Mouse (Mus musculus) adrenal gland, postnatal 25 days (tissue): Measurements from ENCODE around the gene Metap1. TPM values are rescaled to one million over a fixed set of nuclear protein-coding genes. Genes with fewer than 3 reads are reported as not detected.
A peak's percentile ranks its signal among the peaks of the same experiment; 100 is the strongest.

ENCODE experiments used
- DNase-seq: peaks from one replicate; pipeline ENCODE4 v3.0.0; 2021; ENCODE audit warnings: mixed read lengths
- long read RNA-seq: library from polyadenylated mRNA; stranded (forward); transcript quantifications from one replicate; pipeline ENCODE4 v2.0.0, GENCODE M21; 2021
- total RNA-seq: library from RNA; stranded (reverse); gene quantifications from 2 replicates; pipeline ENCODE4 v1.2.3, GENCODE M21; 2021

The Metap1 gene
- 61.0 and 63.3 TPM in 2 replicates for total RNA-seq
- long read RNA-seq, transcript Metap1-201 (11 exons, 2,686 nt): major isoform, 34 of 42 reads
- long read RNA-seq, partial matches to known transcripts: 3 of 42 reads
- long read RNA-seq, other reads (novel, unspliced or antisense): 5 of 42 reads

DNA sequence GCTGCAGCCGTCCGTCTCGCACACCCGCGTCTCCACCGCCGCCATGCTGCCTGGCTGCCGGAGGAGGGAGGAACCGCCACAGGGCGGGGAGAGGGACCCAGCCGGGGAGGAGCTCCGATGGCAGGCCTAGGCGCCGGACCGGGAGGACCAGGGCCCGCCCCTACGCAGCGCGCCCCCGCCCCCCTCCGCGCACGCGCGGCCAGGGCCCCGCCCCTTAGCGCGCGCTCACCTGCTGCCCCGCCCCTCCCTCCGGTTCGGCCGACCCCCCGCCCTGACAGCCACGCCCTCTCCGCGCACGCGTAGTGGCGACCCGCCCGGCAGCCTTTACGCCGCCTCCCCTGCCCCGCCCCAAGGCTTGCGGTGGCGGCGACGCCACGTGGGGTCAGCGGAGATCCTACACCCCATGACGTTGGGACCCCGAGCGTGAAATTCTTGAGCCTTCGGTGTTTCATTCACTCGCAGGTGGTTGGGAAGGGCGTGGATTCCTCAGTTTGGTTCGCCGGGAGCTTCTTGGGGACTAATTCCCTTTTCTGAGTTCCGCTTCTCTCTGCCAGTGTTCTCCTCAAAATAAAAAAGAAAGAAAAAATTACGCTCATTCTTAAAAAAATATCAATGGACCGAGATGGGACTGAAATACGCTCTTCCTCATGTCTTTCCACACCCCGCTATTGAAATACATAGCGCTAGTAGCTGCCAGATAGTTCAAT is at the start of gene Metap1:
TSS of gene Metap1 (minus strand) at position 189 of the 707 bp plus-strand sequence.
- peak; percentile 100 for DNase-seq

DNA sequence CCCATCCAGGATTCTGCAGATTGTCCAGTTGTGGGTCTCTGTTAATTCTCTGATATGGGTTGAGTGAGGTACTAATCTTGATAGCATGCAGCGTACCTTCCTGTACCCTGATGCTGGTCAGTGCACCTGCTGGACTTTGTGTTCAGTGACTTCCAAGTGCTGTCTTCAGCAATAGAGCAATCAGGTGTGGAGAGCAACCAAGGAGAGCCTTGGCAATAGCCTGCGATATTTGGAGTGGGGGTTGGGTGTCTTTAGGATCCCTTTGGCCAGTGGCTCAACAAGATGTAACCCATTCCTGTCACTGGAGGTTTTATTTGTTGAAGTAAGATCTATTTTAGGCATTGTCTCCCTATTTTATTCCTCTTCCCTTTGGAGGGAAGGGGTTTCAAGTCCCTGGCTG is 46.7 kb upstream of the Metap1 start:
- DNase-seq: no peak

DNA sequence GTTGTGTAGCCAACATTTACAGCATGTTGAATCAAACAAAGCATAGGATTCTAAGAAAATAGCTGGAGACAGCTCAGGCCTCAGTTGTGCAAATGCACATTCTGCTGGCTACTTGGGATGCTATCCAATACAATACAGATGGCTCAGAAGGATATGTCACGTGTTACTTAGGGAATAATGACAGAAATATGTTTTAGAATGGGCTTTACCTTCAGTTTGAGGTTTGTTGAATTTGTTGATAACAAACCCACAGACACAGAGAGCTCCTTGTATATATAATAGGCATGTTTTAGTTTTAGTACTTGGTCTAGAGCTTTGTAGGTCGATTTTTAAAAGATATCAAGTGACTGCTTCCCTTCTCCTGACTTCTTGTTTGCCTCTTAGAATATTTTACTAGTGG is 43.4 kb upstream of the Metap1 start:
- DNase-seq: no peak

DNA sequence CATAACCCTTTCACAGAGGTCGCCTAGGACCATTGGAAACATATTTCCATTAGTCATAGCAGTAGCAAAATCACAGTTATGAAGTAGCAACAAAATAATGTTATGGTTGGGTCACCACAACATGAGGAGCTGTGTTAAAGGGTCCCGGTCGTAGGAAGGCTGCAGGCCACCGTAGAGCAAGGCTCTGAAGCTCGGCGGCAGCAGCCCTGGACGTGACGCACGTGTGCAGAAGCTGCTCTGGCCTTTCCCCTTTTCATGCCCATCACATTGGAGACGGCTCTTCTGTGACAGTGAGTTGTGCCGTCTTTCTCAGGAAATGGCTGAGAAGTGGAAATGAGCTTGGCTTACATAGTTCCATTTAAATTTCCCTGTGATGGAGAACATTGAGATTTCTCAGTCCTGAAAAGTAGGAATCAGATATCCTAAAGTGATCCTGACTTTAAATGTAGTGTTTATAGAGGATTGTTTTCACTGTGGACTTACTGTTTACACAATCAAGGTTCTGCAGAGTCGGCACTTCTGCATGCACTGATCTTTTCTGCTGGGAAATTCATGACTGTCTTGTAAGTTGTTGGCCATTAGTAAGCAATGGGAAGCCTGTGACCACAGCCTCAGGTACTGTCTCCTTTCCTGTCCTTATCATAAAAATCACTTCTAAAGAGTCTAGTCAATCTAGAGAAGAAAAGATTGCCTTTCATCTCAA is 42.3 kb upstream of the Metap1 start:
- DNase-seq: no peak

DNA sequence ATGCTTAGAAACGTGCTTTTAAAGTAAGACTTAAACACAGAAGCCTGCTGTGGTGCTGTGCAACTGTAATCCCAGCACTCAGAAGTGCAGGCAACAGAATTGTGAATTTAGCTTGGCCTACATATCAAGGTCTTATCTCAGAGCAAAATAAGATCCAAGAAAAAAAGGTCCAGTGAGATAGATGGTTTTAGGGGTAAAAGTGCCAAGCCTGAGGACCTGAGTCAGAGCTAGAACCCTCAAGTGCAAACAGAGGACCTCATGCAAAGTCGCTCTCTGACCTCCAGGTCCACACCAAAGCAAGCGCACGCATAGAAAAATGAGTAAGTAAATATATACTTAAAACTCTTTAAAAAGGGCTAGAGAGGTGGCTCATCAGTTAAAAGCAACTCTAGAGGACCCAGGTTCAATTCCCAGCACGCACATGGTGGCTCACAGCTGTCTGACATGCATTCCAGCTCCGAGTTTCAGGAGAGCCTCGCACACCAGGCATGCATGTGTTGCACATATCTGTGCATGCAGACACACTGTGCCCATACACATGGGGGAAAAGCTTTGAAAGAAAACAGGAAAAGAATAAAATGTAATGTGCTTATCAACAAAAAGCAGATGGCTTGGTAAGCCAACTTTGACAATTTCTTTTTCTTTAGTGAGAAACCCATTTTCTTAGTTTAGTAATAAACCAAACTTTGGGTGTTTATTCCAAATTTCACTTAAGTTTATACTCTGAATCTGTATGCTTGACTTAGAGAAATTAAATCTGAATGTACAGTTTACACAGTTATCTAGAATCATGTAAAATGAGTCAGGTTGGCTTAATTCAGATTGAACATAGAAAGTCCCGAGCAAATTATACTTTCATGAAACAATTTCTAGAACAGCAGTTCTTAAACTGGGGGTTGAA is 41.5 kb upstream of the Metap1 start:
- DNase-seq: no peak

DNA sequence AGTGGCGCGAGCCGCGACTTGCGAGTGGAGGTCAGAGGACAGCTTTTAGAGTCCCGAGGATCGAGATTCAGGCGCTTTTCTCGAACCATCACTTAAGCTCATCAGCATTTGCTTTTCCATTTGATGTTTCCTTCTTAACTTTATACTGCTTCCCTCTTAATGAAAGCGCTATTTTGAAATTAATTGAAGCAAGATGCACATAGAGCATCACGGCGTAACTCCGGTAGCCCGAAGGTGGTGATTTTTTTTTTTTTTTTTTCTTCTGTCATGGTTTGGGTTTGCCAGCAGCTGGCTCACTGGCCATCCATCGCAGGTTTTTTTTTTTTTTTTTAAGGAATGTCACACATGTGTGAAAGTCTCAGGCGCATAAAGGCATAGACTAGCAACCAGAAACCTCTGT is 39.0 kb upstream of the Metap1 start:
- no peak for DNase-seq

DNA sequence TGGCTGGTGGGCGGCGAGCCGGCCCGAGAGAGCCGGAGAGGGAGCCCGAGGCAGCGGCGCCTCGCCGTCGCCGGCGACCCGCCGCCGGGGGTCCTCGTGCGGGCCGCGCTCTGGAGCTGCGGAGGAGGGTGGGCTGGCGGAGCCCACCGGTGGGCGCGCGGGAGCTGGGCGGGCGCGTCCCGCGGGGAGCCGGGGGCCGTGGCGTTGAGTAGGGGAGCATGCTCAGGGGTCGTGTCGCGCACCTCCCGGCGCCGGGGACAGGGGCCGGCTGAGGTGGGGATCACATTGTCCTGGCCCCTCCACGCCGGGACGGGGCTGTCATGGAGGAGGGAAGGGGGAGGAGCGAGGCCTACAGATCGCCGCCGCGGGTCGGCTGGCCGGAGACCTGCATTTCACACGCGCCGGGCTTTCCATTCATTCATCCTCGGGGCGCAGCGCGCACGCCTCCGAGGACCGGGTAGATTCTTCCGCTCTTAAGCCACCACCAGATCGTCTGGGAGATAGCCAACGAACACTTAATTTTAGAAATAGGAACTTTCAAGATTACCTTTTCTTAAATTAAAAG is 38.4 kb upstream of the Metap1 start:
- peak; percentile 73 for DNase-seq

DNA sequence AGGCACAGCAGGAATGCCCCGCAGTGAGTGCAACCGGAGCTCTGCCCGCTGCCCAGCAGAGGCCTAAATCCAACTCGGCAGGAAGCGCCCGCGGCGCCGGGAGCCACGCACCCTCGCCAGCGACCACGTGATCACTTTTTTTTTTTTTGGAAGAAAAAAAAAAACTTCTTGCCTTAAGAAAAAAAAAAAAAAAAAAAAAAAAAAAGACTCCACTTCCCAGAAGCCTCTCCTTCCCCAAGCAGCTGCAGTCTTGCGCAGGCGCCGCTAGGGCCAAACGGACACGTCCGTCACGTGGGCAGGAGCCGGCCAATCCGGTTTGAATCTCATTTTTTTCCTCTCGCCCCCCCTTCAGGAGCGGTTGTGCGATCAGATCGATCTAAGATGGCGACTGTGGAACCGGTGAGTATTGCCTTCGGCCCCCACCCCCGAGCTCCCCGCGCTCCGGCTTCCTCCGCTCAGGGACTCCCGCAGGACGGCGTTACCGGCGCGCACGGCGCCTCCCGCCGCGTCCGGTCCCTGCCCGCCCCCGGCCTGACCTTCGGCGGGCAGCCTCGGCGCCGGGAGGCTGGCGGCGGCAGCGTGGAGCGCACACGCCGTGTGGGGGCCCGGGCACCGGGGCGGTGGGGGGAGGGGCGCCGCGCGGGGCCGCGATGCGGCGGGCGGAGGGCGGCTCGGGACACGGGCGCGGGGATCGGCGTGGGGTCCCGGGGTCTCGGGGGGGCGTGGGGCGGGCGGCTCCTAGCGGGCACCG is 37.8 kb upstream of the Metap1 start:
- DNase-seq: peak; percentile 96

DNA sequence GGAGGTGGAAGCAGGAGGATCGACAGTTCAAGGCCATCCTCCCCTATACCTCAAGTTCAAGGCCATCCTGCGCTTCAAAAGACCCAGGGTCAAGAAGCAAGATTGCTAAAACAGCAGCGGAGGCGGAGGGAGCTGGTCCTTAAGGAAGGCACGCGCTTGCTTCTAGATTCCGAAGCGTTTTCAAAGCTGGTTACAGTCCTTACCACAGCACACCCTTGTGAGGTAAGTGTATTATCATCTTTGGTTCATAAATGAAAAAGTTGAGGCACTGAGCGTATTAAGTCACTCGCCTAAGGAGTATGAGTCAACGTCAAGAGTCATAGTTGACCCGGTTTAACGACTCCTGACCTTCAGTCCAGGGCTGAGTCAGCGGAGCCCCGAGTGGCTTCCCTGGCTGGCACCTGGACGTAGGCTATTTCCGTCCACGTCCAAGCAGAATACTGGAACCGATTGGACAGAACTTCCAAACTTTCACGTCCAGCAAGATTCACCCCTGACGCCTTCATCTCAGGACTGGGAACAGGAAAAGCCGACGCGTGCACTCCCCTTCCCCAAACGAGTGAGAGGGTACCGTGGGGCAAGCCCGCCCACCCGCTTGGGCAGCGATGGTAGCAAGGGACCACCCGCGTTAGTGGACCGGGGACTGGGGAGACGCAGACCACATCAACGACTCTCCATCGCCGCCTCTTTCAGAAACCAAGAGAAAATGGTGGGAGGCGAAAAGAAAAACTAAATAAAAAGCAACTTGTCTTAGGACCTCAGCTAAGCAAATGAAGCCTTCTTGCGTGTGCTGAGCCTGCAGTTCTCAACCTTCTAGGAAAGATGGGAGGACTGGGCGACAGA is 37.0 kb upstream of the Metap1 start, which contains the start of gene Eif4e:
TSS of gene Eif4e (plus strand) at position 107 of the 843 bp plus-strand sequence.
- DNase-seq: peak; percentile 75

DNA sequence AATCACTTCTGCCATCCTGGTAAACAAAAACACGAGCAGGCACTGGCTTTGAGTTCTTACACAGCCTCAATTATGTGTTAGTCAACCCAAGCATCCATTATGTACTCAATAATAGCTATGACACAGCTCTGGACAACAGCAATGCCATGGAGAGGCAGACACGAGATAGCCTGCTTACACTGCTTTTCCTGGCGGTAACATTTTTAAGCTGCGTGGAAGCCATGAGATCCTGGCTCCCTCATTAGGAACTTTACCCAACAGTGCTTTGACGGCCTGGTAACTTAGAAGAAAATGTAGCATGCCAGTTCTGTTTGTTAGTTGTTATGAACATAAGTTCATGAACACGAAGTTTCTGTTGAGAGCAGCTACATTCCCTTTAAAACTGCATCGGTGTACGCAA is 36.2 kb upstream of the Metap1 start:
- no peak for DNase-seq

DNA sequence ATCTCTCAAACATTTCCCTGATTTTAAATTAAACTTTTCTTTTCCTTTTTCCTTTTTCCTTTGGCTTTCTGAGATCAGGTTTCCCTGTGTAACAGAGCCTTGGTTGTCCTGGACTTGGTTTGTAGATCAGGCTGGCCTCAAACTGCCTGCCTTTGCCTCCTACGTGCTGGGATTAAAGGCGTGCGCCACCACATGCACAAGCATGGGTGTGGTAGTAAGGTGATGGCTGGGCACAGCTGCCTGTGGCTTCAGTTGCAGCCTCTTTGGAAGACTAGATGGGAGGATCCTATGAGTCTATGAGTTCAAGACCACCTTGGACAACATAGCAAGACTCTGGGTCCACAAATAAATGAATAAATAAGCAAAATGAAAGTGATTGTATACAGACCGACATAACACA is 34.6 kb upstream of the Metap1 start:
- no peak for DNase-seq

DNA sequence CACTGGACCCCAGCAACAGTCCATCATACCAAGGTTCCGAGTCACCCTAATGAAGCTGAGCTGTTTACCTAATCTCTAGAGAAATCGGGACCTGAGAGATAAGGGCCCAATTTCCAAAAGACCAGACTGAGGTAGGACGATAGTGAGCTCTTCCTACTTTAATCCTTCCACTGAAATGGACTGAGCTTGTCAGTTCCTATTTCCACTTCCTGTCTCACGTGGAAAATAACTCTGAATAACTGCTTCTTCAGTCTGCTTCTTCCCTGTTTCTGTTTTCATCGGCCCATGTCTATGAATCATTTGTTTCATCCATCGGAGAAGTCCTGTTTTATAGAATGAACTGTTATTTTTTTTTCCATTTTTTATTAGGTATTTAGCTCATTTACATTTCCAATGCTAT is 29.9 kb upstream of the Metap1 start:
- no peak for DNase-seq

DNA sequence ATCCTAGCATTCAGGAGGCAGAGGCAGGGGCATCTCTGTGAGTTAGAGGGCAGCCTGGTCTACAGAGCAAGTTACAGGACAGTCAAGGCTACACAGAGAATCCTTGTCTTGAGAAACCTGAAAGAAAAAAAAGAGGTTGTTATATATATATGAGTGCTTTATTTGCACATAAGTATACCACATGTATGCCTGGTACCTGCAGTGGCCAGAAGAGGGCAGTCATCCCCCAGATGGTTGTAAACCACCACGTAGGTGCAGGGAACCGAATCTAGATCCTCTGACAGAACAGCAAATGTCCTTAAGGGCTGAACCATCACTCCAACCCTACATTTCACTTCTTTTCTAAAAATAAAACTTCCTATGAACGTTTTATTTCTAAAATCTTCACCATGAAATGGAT is 28.6 kb upstream of the Metap1 start:
- peak; percentile 21 for DNase-seq

DNA sequence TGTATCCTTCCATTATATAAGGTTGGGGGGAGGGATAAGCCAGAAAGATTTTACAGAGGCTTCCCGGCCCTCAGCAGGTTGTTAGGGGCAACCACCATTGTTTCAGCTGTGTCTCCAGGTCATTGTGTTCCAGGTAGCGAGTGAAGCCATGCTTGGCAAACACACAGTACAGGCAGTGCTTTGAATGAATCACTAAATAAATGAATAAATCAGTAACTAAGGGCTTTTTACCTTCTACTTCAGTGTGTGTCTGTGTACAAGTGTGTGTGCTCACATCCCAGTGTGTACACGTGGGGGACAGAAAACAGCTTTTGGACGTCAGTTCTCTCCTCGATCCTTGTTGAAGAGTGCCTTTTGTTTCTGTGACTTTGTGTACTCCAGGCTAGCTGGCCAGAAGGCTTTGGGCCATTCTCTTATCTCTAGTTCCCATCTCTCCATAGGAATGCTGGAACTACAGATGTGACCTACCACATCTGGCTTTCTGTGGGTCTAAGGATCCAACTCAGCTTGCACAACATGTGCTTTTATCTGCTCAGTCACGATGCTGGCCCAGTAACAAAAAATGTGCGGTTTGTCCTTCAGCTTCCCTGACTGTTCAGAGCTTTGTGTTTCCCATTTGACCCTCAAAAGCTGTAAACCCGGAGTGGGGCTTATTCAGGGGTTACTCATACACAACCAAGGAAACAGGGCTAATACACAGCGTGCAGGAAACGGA is 26.5 kb upstream of the Metap1 start:
- DNase-seq: peak; percentile 51

DNA sequence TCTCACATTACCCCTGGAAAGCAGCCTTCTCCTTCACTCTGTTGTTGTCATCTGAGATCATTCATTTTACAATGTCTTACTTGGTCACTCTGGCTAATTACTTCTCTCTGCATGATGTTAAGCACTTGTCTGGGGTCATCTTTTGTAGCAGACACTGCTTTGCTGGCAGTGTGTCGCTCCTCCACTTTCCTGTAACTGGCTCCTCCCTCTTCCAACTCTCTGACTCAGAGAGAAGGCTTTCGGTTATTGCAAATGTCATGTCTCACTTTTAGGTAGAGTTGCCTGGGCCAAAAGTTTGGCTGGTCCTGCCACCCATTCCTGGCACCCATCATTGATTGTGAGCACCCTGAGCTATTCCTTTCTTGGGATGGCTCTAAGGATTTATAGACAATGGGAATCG is 25.4 kb upstream of the Metap1 start:
- DNase-seq: no peak

DNA sequence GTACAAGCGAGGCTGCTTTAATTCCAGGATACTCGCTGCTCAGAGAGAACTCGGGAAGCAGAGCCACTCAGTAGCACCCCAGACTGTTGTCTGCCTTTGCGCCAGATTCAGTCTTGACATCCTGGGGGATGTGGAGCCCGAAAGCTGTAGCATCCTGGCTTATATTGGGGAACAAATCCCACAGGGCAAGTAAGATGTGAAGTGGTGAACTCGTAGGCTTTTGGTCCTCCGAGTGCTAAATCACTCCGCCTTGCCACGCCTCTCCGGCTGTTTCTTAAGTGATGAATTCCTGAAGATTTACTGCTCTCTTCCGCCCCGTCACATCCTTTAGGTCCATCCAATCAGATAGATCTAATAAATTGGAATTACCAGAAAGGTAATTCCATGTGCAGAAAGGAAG is 23.9 kb upstream of the Metap1 start:
- DNase-seq: no peak

DNA sequence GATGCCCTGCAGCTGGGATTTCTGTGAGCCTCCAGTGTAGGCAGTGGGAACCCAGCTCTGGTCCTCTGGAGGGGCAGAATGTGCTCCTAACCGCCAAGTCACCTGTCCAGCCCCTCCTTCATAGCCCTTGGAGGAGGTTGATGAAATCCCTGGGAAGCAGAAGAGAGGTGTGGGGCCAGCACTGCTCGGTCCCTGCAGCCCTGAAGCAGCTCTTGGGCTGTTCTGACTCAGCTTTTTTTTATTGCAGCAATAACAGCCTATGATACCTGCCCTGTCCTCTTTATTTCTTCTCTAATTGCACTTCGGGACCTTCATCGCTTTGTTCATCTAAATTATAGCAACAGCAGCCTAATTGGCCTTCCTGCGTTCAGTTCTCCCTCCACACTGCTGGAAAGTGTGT is 21.2 kb upstream of the Metap1 start:
- no peak for DNase-seq

DNA sequence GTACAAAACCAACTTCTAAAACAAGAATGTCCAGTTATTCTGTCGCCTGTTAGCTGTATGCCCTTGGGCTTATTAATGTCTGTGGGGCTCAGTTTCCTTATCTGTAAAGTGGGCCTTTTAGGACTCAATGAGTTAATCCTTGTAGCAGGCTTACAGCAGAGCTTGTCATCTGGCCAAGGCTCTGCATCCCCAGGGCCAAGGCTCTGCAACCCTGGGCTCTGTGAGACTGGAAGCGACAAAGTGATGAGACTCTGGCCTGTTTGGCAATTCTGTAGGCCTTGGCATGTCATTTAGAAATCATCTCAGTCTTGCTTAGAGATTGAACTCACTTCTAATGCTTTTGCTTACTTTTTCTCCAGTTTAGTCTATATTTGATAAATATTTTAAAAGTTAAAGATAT is 20.3 kb upstream of the Metap1 start:
- DNase-seq: no peak

DNA sequence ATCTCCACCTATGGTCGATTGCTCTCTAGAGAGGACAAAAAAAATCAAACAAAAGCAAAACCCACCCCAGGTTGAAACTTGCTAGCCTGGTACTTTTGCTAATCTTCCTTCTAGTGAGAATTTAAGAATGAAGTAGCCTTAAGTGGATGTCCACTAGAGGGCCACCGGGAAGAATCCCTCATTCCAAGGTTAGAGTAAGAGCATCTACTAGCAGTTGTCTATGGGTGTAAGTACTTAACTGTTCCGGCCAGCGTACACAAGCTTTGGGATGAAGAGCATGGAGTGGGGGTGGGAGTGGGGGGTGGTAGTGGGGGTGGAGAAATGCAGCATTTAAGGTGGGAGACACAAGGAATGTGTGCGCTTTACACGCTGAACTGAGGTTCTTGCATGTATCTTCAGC is 17.4 kb upstream of the Metap1 start:
- DNase-seq: peak; percentile 27

DNA sequence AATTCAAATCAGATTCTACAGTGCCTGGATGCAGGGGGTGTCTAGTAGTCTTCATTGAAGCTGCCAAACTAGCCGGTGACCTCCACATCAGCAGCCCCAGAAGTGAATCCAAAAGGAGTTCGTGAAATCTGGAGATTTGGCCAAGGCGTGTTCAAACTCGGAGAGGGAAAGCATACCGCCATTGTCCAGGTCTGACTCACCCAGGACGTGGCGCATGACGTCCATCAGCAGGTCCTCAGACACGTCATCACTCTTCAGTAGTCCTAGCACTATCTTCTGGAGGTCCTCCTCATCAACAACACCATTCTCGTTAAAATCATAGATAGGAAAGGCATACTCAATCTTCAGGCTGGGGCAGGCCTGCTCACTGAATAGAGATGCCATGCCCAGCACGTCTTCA is 14.4 kb upstream of the Metap1 start:
- DNase-seq: no peak
